Mouse (Mus musculus): ENCODE results near the gene Slc6a5. TPM values are rescaled to one million over a fixed set of nuclear protein-coding genes. Genes with fewer than 3 reads are reported as not detected.
A peak's percentile ranks its signal among the peaks of the same experiment; 100 is the strongest.

Slc6a5 gene
- polyA plus RNA-seq, 1 experiment = 0.01 TPM

DNA sequence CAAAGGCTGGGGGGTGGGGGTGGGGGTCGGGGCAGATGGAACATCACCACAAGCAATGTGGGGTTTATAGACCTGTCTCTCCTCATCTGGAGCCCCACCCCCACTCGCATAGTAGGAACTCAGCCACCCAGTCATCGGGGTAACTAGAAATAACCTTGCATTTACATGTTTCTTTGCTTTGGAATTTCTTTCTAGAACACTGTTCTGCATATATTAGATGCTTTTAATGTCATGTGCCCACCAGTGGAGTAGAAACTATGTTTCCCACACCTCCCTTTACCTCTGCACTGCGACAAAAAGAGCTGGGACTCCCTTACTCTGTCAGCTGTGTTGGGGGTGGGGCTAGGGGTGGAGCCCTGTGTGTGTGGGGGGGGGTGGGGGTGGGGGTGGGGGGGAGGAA lies 3.2 kb downstream of the Slc6a5 start:
- TF ChIP-seq POLR2A (IDR thresholded peaks at IDR 0.05; ENCODE audit: control insufficient read depth, low read depth, low read length) (no peak), CTCF (IDR thresholded peaks at IDR 0.05; ENCODE audit: control insufficient read depth, insufficient read depth, insufficient replicate concordance, low read depth, low read length) (no peak)
- Histone ChIP-seq H3K27ac (ENCODE audit: control insufficient read depth, insufficient read depth, low read depth, low read length) (no peak overlapping the region), H3K27me3 (ENCODE audit: control insufficient read depth, insufficient read depth, low read length) (peaks cover 11% of the 10 kb centered on the region), H3K36me3 (ENCODE audit: control insufficient read depth, insufficient read depth, low read length) (no peaks in the 10 kb centered on the region), H3K4me1 (ENCODE audit: control insufficient read depth, insufficient read depth, low read length) (peaks cover 10% of the 10 kb centered on the region), H3K4me3 (ENCODE audit: control insufficient read depth, low read depth, low read length) (no peak overlapping the region)

DNA sequence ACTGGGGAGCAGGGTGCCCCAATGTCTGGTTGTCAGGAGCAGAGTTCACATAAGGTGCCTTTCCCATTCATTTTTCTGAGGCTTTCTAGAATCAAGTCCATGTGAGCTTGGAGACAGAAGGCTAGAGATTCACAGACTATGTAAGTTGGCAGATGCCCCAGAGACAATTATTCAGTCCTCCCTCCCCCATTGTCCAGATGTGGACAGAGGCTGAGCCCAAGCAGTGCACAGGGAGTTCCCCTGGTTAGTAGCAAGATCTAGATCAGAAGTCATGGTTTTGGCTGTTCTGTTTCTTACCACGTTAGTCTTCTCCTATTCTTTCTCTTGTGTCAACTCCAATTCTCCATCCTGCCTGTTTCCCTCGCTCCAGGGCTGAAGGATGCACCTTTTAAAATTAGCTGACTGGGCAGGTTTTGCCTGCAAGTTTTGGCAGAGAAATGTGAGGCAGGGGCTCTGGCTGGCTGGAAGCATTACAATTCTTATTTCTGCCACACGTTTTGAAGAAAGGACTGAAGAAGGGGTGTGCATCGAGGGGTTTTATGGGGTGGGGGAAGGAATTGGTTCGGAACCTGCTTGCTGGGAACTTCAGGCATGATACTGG lies 3.9 kb downstream of the Slc6a5 start:
- Histone ChIP-seq H3K27ac (ENCODE audit: control insufficient read depth, insufficient read depth, low read depth, low read length) (no peak overlapping the region), H3K27me3 (ENCODE audit: control insufficient read depth, insufficient read depth, low read length) (peaks cover 11% of the 10 kb centered on the region), H3K4me1 (ENCODE audit: control insufficient read depth, insufficient read depth, low read length) (peaks cover 9% of the 10 kb centered on the region), H3K4me3 (ENCODE audit: control insufficient read depth, low read depth, low read length) (no peak overlapping the region), H3K36me3 (ENCODE audit: control insufficient read depth, insufficient read depth, low read length) (no peaks in the 10 kb centered on the region)
- TF ChIP-seq POLR2A (IDR thresholded peaks at IDR 0.05; ENCODE audit: control insufficient read depth, low read depth, low read length) (no peak), CTCF (IDR thresholded peaks at IDR 0.05; ENCODE audit: control insufficient read depth, insufficient read depth, insufficient replicate concordance, low read depth, low read length) (no peak)

DNA sequence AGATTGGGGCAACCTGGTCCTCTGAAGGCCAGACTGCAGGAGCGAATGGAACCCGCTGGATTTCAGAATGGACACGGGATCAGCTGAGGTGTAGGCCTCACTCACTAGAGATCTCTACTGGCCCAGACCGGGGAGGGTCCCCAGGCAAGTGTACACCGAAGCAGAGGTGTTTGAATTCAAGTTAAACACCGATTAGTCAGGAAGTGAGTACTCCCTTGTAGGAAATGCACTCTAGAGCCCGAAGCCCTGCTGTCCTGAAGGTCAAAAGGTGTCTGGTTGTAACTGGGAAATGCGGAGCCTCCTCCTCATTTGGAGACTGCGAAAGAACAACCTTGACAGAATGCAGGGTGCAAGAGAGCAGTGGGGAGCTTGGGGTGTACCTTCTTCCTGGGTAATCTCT lies 5.0 kb downstream of the Slc6a5 start:
- peaks cover 9% of the 10 kb centered on the region for H3K27me3 ChIP-seq (ENCODE audit: control insufficient read depth, insufficient read depth, low read length)
- TF ChIP-seq CTCF (IDR thresholded peaks at IDR 0.05; ENCODE audit: control insufficient read depth, insufficient read depth, insufficient replicate concordance, low read depth, low read length) (no peak), POLR2A (IDR thresholded peaks at IDR 0.05; ENCODE audit: control insufficient read depth, low read depth, low read length) (no peak)
- H3K4me1 ChIP-seq (ENCODE audit: control insufficient read depth, insufficient read depth, low read length) = peaks cover 6% of the 10 kb centered on the region
- no peaks in the 10 kb centered on the region for H3K36me3 ChIP-seq (ENCODE audit: control insufficient read depth, insufficient read depth, low read length)
- H3K27ac ChIP-seq (ENCODE audit: control insufficient read depth, insufficient read depth, low read depth, low read length) = no peak overlapping the region
- H3K4me3 ChIP-seq (ENCODE audit: control insufficient read depth, low read depth, low read length) = no peak overlapping the region

DNA sequence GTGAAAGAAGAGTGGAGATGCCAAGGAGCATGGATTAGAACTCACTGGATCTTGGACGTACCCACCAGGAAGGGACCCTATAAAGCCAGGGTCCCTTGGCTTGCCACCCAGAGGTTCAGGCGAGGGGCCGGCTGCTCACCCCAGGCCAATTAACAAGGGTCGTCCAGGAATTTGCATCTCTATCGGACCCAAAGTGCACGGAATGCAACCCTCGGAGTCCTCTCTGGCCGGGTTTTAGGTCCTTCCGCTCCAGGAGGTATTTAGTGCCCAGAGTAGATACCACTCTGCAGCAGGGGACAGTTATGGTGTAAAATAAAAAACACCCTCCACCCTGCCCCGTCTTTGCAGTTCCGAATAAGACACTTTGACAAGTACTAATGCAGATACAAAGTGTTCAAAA lies 5.5 kb downstream of the Slc6a5 start:
- no peak overlapping the region for H3K4me3 ChIP-seq (ENCODE audit: control insufficient read depth, low read depth, low read length)
- H3K4me1 ChIP-seq (ENCODE audit: control insufficient read depth, insufficient read depth, low read length) = peaks cover 6% of the 10 kb centered on the region
- TF ChIP-seq CTCF (IDR thresholded peaks at IDR 0.05; ENCODE audit: control insufficient read depth, insufficient read depth, insufficient replicate concordance, low read depth, low read length) = no peak
- H3K36me3 ChIP-seq (ENCODE audit: control insufficient read depth, insufficient read depth, low read length) = no peaks in the 10 kb centered on the region
- no peak overlapping the region for H3K27ac ChIP-seq (ENCODE audit: control insufficient read depth, insufficient read depth, low read depth, low read length)
- H3K27me3 ChIP-seq (ENCODE audit: control insufficient read depth, insufficient read depth, low read length) = peaks cover 9% of the 10 kb centered on the region

DNA sequence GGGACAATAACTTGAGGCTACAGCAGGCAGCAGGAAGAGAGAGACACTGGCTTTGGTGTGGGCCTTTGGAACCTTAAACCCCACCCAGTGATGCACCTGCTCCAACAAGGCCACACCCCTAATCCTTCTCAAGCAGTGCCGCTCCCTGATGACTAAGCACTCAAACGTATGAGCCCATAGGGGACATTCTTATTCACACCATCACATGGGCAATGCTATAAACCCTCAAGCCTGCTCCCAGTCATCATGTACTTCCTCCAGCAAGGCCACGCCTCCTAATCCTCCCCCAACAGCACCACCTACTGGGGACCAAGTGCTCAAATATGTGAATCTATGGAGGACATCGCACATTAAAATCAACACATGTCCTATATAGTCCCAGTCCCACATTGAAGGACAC lies 9.5 kb downstream of the Slc6a5 start:
- H3K36me3 ChIP-seq (ENCODE audit: control insufficient read depth, insufficient read depth, low read length) = no peaks in the 10 kb centered on the region
- TF ChIP-seq POLR2A (IDR thresholded peaks at IDR 0.05; ENCODE audit: control insufficient read depth, low read depth, low read length) (no peak), CTCF (IDR thresholded peaks at IDR 0.05; ENCODE audit: control insufficient read depth, insufficient read depth, insufficient replicate concordance, low read depth, low read length) (no peak)
- no peak overlapping the region for H3K27ac ChIP-seq (ENCODE audit: control insufficient read depth, insufficient read depth, low read depth, low read length)
- H3K4me1 ChIP-seq (ENCODE audit: control insufficient read depth, insufficient read depth, low read length) = peaks cover 8% of the 10 kb centered on the region
- no peak overlapping the region for H3K4me3 ChIP-seq (ENCODE audit: control insufficient read depth, low read depth, low read length)
- H3K27me3 ChIP-seq (ENCODE audit: control insufficient read depth, insufficient read depth, low read length) = 0 out of 2 replicates have a peak, but pooled peaks cover 3% of the 10 kb centered on the region

DNA sequence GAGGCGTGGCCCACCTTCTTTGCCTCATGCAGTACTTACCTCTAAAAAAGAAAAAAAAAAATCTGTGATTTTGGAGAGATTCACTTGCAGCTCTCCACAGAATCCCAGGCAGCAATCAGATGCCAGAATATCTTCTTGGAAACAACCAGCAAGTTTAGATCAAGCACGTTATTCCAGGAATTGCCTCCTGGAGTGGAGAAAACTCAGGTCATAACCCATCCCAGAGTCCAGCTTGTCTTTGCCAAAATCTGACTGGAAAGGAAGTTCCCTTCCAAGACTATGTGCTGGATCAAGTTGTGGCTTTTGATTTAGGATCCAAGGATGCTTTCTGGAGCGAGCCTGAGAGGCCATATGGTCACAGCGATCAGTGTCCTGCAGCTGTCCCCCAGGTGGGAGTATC lies 10.8 kb downstream of the Slc6a5 start:
- H3K4me3 ChIP-seq (ENCODE audit: control insufficient read depth, low read depth, low read length) = no peak overlapping the region
- H3K27me3 ChIP-seq (ENCODE audit: control insufficient read depth, insufficient read depth, low read length) = no peaks in the 10 kb centered on the region
- no peaks in the 10 kb centered on the region for H3K36me3 ChIP-seq (ENCODE audit: control insufficient read depth, insufficient read depth, low read length)
- H3K27ac ChIP-seq (ENCODE audit: control insufficient read depth, insufficient read depth, low read depth, low read length) = no peak overlapping the region
- peaks cover 10% of the 10 kb centered on the region for H3K4me1 ChIP-seq (ENCODE audit: control insufficient read depth, insufficient read depth, low read length)
- no peak for TF ChIP-seq CTCF (IDR thresholded peaks at IDR 0.05; ENCODE audit: control insufficient read depth, insufficient read depth, insufficient replicate concordance, low read depth, low read length)
- TF ChIP-seq POLR2A (IDR thresholded peaks at IDR 0.05; ENCODE audit: control insufficient read depth, low read depth, low read length) = no peak

DNA sequence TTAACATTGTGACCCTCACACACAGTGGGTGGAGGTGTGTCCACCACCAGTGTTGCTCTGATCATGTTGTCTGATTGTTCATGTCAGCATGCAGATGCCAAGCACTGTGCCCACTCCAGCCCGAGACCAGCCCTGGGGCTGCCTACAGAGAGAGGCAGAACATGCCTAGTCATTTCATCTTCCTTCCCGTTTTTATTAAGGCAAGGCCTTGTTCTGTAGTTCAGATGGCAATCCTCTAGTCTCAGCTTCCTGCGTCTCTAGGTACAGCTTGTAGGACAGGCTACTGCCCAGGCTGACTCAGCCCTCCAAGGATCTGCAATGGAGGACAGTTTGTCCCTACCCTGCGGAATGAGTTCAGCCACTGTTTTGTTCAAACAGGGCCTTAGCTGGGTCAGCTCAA lies 13.0 kb downstream of the Slc6a5 start:
- Histone ChIP-seq H3K36me3 (ENCODE audit: control insufficient read depth, insufficient read depth, low read length) (no peaks in the 10 kb centered on the region), H3K27ac (ENCODE audit: control insufficient read depth, insufficient read depth, low read depth, low read length) (no peak overlapping the region), H3K27me3 (ENCODE audit: control insufficient read depth, insufficient read depth, low read length) (no peaks in the 10 kb centered on the region), H3K4me1 (ENCODE audit: control insufficient read depth, insufficient read depth, low read length) (peaks cover 10% of the 10 kb centered on the region), H3K4me3 (ENCODE audit: control insufficient read depth, low read depth, low read length) (no peak overlapping the region)
- no peak for TF ChIP-seq CTCF (IDR thresholded peaks at IDR 0.05; ENCODE audit: control insufficient read depth, insufficient read depth, insufficient replicate concordance, low read depth, low read length)
- no peak for TF ChIP-seq POLR2A (IDR thresholded peaks at IDR 0.05; ENCODE audit: control insufficient read depth, low read depth, low read length)

DNA sequence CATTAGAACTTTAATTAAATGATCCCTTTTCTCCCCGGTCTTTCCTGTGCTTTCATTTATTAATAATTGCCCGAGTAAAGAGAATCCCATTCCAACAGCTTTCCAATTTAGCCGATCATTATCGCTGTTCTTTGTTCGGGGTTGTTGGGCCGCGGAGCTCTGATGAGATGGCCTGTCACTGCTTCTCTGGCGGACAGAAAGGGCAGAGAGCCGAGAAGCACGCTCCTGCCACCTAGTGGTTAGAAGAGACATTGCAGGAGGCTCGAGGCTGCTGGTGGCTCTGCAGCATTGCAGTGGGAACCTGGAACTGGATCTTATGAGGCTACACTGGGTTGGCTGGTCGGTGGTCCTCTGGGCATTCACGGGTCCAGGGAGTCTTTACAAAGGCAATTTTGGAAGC lies 13.4 kb downstream of the Slc6a5 start:
- H3K36me3 ChIP-seq (ENCODE audit: control insufficient read depth, insufficient read depth, low read length) = no peaks in the 10 kb centered on the region
- H3K4me1 ChIP-seq (ENCODE audit: control insufficient read depth, insufficient read depth, low read length) = peaks cover 10% of the 10 kb centered on the region
- no peak overlapping the region for H3K27ac ChIP-seq (ENCODE audit: control insufficient read depth, insufficient read depth, low read depth, low read length)
- no peaks in the 10 kb centered on the region for H3K27me3 ChIP-seq (ENCODE audit: control insufficient read depth, insufficient read depth, low read length)
- H3K4me3 ChIP-seq (ENCODE audit: control insufficient read depth, low read depth, low read length) = no peak overlapping the region
- no peak for TF ChIP-seq POLR2A (IDR thresholded peaks at IDR 0.05; ENCODE audit: control insufficient read depth, low read depth, low read length)
- peak; percentile 100 for TF ChIP-seq CTCF (IDR thresholded peaks at IDR 0.05; ENCODE audit: control insufficient read depth, insufficient read depth, insufficient replicate concordance, low read depth, low read length)
